Mouse (Mus musculus) heart, embryonic 10.5 days (tissue): Measurements from ENCODE around the gene Cd96. TPM values are rescaled to one million over a fixed set of nuclear protein-coding genes. Genes with fewer than 3 reads are reported as not detected.

Experiments
- DNase-seq: peaks from one replicate; pipeline ENCODE4 v3.0.0-alpha.2; 2017; ENCODE audit warnings: low spot score
- H3K27ac ChIP-seq: fragments of 300-500 bp; sonication (generic); 2 replicates; pipeline ENCODE4 v1.5.1; 2016; ENCODE audit warnings: mild to moderate bottlenecking
- H3K27me3 ChIP-seq: fragments of 300-500 bp; sonication (generic); 2 replicates; pipeline ENCODE4 v1.6.1; 2016; ENCODE audit warnings: mild to moderate bottlenecking; ENCODE audit not compliant: poor library complexity, insufficient read depth, severe bottlenecking
- H3K36me3 ChIP-seq: fragments of 300-500 bp; sonication (generic); 2 replicates; pipeline ENCODE4 v1.6.1; 2016; ENCODE audit warnings: mild to moderate bottlenecking, moderate library complexity
- H3K4me1 ChIP-seq: fragments of 300-500 bp; sonication (generic); 2 replicates; pipeline ENCODE4 v1.6.1; 2016; ENCODE audit warnings: mild to moderate bottlenecking
- H3K4me3 ChIP-seq: fragments of 300-500 bp; sonication (generic); 2 replicates; pipeline ENCODE4 v1.5.1; 2016; ENCODE audit warnings: mild to moderate bottlenecking, moderate library complexity
- H3K9me3 ChIP-seq: fragments of 300-500 bp; sonication (generic); 2 replicates; pipeline ENCODE4 v1.6.1; 2016; ENCODE audit warnings: mild to moderate bottlenecking, moderate library complexity
- WGBS: fragments of 180-500 bp; shearing (Covaris S2); methylation state at CpG from one replicate; pipeline ENCODE4 v1.1.7; 2016; 5-methylcytosine and 5-hydroxymethylcytosine counted together
- polyA plus RNA-seq: library from polyadenylated mRNA; unstranded; fragments of >200 nt; fragmentation: Nextera tagmentation; extraction: Ambion mirVana; gene quantifications from 2 replicates; pipeline ENCODE4 v1.2.1, GENCODE M21; 2016

Cd96 gene
- polyA plus RNA-seq, 1 experiment from 2014 or later, result not detected

DNA sequence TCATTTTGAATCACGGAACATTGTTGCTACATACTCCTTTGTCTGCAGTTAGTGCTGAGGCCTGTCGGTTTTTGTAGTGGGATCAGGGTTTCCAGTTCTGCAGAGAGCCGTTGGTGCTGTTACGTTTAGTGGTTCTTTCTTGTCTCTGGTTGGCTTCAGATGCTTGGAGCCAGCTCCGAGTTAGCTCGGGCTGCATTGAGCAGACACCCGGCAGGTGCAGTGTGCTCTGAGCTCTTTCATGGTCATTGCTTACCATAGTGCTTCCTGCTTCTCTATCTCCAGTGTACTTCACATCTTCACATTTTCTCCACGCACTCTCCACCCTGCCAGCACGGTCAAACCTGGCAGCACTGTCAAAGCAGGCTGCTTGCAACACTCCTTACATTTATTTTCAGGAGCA is 15.6 kb downstream of the Cd96 start:
- H3K9me3 ChIP-seq, result no peaks in the 10 kb centered on the region
- WGBS, result 65% methylated on average over 9 of the region's 9 CpGs
- no peaks in the 10 kb centered on the region for H3K4me1 ChIP-seq
- DNase-seq, result no peak
- no peaks in the 10 kb centered on the region for H3K27me3 ChIP-seq
- H3K4me3 ChIP-seq, result no peak overlapping the region
- no peaks in the 10 kb centered on the region for H3K36me3 ChIP-seq
- no peak overlapping the region for H3K27ac ChIP-seq

DNA sequence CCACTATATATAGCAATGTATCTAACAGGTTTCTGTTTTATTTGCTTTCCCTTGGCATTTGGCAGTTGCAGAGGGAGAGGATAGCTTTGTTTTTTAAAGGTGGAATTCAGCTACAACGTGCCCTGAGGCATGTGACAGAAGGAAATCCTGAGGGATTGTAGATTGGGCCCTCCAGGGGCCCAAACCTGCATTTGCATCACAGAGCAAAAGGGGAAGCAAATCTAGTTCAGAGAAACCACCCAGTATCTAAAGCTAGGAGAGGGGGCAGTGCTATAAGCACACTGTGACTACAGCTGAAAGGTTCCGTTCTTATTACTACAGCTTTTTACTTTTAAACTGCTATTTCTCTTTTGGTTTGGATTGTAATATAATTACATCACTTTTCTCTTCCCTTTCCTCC is 18.3 kb downstream of the Cd96 start:
- no peaks in the 10 kb centered on the region for H3K36me3 ChIP-seq
- no peaks in the 10 kb centered on the region for H3K9me3 ChIP-seq
- DNase-seq, result no peak
- no peaks in the 10 kb centered on the region for H3K4me1 ChIP-seq
- no peak overlapping the region for H3K27ac ChIP-seq
- 30% methylated on average over 2 of the region's 2 CpGs for WGBS
- no peak overlapping the region for H3K4me3 ChIP-seq
- H3K27me3 ChIP-seq, result no peaks in the 10 kb centered on the region

DNA sequence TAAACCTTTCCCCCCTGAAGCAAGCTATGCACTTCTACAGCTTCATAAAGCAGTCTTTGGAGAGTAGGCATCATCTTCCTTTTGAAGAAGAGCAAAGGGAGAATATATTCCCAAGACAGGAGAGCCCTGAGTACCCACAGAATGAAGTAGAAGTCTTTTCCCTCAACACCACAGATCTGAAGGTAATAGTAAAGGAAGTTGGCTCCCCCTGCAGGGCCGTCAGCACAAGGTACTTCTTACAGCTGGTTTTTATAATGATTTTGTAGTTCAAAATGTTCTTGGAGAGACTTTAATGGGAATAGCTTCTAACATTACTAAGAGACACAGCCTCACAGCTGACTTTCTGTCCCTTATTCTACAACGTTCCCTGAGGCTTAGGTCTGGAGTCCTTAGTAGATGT is 19.8 kb downstream of the Cd96 start:
- Histone ChIP-seq H3K27ac (no peak overlapping the region), H3K9me3 (no peaks in the 10 kb centered on the region), H3K4me3 (no peak overlapping the region), H3K36me3 (no peaks in the 10 kb centered on the region), H3K27me3 (no peaks in the 10 kb centered on the region), H3K4me1 (no peaks in the 10 kb centered on the region)
- 47% methylated on average over 2 of the region's 2 CpGs for WGBS
- no peak for DNase-seq

DNA sequence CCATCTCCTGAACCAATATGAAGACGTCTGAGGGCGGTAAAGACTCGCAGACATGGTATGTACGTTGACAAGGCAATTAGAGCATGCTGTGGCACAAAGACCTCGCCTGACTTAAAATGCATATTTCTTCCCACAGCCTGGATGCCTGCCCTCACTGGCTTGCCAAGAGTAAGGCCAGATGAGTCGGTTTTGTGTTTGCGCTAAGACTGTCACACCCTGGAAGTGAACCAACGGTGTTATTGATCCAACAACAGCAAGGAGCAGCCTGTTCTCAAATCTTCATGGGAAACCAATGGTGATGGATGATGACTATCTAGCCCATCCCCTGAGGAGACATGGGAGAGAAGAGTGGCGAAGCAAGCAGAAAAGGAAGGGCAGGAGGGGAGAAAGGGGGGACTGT is 22.6 kb downstream of the Cd96 start:
- Histone ChIP-seq H3K27me3 (no peaks in the 10 kb centered on the region), H3K4me1 (0 out of 2 replicates have a peak, but pooled peaks cover 6% of the 10 kb centered on the region), H3K27ac (no peak overlapping the region), H3K36me3 (no peaks in the 10 kb centered on the region), H3K9me3 (no peaks in the 10 kb centered on the region), H3K4me3 (no peak overlapping the region)
- WGBS, result 74% methylated on average over 9 of the region's 9 CpGs
- no peak for DNase-seq

DNA sequence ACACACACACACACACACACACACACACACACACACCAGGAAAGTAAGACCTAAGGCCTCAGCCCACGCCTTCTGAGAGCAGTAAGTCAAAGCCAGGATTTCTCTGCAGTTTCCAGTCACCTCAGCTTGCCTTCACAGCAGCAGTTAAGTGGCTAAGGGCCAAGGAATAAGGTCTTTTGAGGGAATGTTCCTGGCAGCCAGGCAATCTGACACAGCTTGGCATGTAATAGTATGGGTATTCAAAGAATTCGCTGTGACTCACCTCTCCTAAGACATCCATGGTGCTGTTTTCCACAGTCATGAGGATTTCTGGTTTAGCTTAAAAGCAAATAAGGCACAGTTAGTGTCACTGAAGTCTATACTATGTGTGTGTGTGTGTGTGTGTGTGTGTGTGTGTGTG is 25.6 kb downstream of the Cd96 start:
- DNase-seq, result no peak
- Histone ChIP-seq H3K27ac (no peak overlapping the region), H3K4me3 (no peak overlapping the region), H3K9me3 (no peaks in the 10 kb centered on the region), H3K27me3 (no peaks in the 10 kb centered on the region), H3K4me1 (0 out of 2 replicates have a peak, but pooled peaks cover 6% of the 10 kb centered on the region), H3K36me3 (no peaks in the 10 kb centered on the region)
- 67% methylated on average over 2 of the region's 2 CpGs for WGBS

DNA sequence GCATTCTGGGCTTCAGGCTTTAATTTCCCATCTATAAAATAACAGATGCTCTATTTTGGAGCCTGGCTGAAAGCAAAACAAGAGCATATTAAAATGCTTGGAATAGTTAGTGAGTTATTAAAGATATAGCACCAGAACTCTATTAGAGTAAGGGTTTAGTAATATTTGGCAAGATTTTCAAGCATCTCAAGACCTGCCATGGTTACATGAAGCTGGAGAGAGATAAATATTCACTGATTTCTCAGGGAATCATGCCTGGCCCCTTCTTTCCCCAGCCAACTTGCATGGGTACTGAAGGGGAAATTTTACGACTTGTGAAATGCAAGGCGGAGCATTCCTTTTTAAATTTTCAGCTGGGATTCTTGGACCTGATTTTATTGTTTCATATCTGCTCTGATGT is 27.1 kb downstream of the Cd96 start:
- Histone ChIP-seq H3K4me1 (0 out of 2 replicates have a peak, but pooled peaks cover 6% of the 10 kb centered on the region), H3K27ac (no peak overlapping the region), H3K9me3 (no peaks in the 10 kb centered on the region), H3K4me3 (no peak overlapping the region), H3K36me3 (no peaks in the 10 kb centered on the region), H3K27me3 (no peaks in the 10 kb centered on the region)
- no peak for DNase-seq
- 91% methylated on average over 2 of the region's 2 CpGs for WGBS

DNA sequence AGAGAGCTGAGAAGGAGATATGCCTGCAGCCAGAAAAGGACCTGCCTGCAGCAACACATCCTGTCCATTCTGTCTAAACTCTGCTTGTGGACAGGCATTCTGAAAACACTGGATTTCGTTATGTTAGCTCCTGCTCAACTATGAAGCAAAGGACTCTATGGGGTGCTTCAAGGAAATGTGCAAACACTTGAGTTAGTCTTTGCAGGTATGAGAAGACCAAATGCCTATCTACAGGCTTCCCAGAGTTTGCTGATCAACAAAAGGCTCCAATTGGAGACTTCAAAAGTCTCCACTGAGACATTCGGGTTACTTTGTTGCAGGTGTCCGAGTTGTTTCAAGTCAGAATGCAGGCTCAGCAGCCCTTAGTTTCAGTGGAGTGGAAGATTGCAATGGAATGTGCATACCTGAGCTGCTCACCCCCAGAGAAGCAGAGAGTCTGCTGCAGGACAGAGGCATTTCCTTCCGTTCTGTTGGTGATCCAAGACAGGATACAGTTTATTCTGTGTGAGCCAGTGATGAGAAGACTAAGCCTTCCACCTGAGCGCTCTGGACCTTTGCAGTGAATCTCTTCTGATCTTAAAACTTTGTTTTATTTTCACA is 33.1 kb downstream of the Cd96 start:
- no peaks in the 10 kb centered on the region for H3K9me3 ChIP-seq
- H3K27ac ChIP-seq, result no peak overlapping the region
- no peaks in the 10 kb centered on the region for H3K36me3 ChIP-seq
- no peak overlapping the region for H3K4me3 ChIP-seq
- no peaks in the 10 kb centered on the region for H3K4me1 ChIP-seq
- no peaks in the 10 kb centered on the region for H3K27me3 ChIP-seq
- 64% methylated on average over 5 of the region's 5 CpGs for WGBS
- DNase-seq, result no peak

DNA sequence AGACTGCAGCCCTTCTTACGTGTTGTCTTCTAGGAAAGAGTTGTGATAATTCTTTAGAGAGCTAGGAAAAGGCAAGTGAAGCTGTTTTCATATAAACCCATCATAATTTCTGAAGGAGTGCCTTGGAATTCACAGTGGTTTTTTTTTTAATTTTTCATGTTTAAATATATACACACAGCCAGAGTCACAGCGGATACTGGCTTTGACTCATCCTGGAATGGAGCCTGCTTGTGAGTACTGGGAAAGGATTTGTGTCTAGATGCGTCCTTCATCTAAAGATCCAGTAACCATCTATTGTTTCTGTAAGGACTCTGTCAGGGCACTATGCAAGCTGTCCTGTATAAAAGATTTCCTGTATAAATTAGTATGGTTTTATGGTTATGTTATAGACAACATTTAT is 52.1 kb downstream of the Cd96 start:
- no peaks in the 10 kb centered on the region for H3K27me3 ChIP-seq
- H3K36me3 ChIP-seq, result no peaks in the 10 kb centered on the region
- H3K4me3 ChIP-seq, result no peak overlapping the region
- no peak overlapping the region for H3K27ac ChIP-seq
- WGBS, result 84% methylated on average over 3 of the region's 3 CpGs
- H3K4me1 ChIP-seq, result no peaks in the 10 kb centered on the region
- H3K9me3 ChIP-seq, result no peaks in the 10 kb centered on the region
- DNase-seq, result no peak

DNA sequence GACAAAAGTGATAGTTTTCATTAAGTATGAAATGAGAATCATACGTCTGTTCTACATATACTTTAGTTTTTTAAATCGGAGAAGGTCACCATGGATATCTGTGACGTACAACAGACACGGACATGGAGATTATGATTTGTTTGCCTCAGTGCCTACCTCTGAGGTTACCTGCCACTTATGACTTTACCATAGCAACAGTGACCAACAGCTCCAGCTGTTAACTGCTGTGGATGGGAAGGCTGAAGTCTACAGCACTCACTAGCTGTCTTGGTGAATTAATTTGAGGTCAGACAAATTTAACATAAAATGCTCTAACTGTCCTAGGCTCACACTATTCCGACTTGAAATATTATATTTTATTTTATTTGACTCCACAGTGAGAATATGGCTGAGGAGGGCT is 56.8 kb downstream of the Cd96 start:
- no peaks in the 10 kb centered on the region for H3K4me1 ChIP-seq
- no peak overlapping the region for H3K4me3 ChIP-seq
- no peak for DNase-seq
- 87% methylated on average over 5 of the region's 5 CpGs for WGBS
- H3K27ac ChIP-seq, result no peak overlapping the region
- H3K36me3 ChIP-seq, result no peaks in the 10 kb centered on the region
- H3K27me3 ChIP-seq, result no peaks in the 10 kb centered on the region
- H3K9me3 ChIP-seq, result no peaks in the 10 kb centered on the region

DNA sequence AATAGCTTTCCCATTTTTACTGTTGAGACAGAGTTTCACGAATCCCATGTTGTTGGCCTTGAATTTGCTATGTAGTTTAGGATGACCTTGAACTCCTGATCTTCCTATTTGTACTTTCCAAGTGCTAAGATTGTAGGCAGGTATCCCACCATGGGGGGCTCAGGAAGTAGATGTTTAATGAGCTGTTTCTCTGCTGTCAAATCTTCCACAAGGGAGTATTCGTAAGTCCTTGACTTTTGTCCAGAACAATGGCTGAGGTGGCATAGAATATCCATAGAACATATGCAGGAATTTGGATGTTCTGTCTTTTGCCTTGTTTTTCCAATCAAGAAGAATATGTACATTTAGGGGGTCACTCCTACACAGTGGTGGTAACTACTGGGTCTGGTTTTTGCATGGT is 73.1 kb downstream of the Cd96 start:
- Histone ChIP-seq H3K36me3 (no peaks in the 10 kb centered on the region), H3K27ac (no peak overlapping the region), H3K4me3 (no peak overlapping the region), H3K9me3 (no peaks in the 10 kb centered on the region), H3K27me3 (no peaks in the 10 kb centered on the region), H3K4me1 (no peaks in the 10 kb centered on the region)
- 88% methylated on average over 2 of the region's 2 CpGs for WGBS
- DNase-seq, result no peak

DNA sequence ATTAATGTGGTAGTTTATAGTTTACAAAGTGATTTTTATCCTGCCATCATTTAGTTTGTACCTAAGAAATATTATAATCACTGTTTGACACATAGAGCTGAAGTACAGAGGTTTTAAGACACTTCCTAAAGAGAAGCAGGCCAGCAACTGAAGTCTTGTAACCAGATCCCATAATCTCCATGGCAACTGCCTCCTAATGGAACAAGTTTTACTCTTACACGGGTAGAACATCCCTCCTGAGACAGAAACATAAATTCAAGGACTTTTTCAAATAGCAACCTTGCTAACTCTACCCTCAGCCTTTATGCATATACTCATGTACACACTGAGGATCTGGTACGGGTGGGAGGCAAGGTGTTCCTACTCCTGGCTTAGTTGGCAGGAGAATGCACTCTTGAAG is 83.8 kb downstream of the Cd96 start:
- no peak overlapping the region for H3K27ac ChIP-seq
- WGBS, result 73% methylated on average over 2 of the region's 2 CpGs
- DNase-seq, result no peak

DNA sequence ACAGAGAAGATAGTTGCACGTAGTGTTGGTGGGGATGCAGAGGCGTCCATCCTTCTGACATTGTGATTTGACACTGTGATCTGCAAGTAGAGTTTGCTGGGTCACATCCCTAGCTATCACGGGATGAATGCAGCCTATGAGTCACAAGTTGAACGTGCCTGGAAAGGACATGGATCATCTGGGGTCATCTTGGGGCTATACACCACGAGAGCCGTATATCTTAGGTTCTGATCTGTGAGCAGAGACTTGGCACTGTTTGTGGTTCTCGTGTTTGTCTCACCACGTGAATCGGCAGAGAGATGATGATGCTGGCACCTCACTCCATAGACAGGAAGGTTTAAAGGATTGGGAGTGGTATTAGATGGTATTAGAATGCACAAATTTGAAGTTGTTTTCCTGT is 86.2 kb downstream of the Cd96 start:
- Histone ChIP-seq H3K36me3 (no peaks in the 10 kb centered on the region), H3K4me1 (no peaks in the 10 kb centered on the region), H3K9me3 (no peaks in the 10 kb centered on the region), H3K4me3 (no peak overlapping the region), H3K27me3 (no peaks in the 10 kb centered on the region), H3K27ac (no peak overlapping the region)
- 76% methylated on average over 9 of the region's 9 CpGs for WGBS
- DNase-seq, result no peak

More for the DNA sequence above, 83.8 kb downstream of the Cd96 start:
- Histone ChIP-seq H3K27me3 (no peaks in the 10 kb centered on the region), H3K36me3 (no peaks in the 10 kb centered on the region), H3K4me3 (no peak overlapping the region), H3K4me1 (no peaks in the 10 kb centered on the region), H3K9me3 (no peaks in the 10 kb centered on the region)

DNA sequence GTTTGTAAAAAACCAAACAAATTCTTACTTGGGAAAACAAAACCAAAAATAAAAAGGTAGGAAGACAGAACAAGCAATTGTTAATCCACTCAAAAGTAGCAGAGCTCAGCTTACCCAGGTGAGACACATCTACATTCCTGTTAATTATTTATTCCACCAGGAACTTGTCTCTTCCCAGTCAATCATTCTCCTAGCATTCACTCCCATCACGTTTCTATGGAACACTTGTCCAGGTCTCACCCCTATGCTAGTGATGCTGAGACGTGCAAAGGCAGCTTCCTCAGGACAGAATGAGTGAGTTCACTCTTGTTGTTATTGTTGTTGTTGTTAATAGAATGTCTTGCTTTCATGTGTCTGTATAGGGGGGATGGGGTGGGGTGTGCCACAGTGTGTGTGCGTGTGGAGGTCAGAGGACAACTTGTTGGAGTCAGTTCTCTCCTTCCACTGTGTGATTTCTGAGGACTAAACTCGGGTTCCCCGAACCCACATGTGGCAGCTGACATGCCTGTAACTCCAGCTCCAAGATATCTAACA is 97.0 kb downstream of the Cd96 start:
- no peak for DNase-seq

More for the DNA sequence above, 97.0 kb downstream of the Cd96 start:
- Histone ChIP-seq H3K9me3 (no peaks in the 10 kb centered on the region), H3K27ac (no peak overlapping the region), H3K27me3 (no peaks in the 10 kb centered on the region), H3K4me3 (no peak overlapping the region), H3K36me3 (no peaks in the 10 kb centered on the region), H3K4me1 (no peaks in the 10 kb centered on the region)
- whole genome bisulfite sequencing, result 66% methylated on average over 5 of the region's 5 CpGs
